Mouse (Mus musculus) B cell, adult 2 months (primary cell): Measurements from ENCODE around the gene Cnot1.
"Not testable (repeated sequence)": the region's sequence is repeated elsewhere in the genome, so short reads cannot be mapped to it uniquely, and the experiment has no call there.

Source experiments
- DNase-seq, 2 experiments: peaks; one replicate each; pipeline ENCODE4 v3.0.0; 2022

Cnot1 gene

GRCm38 (mm10) chr8:95807331-95807843 is at the start of gene Cnot1:
TSS of gene Cnot1 (minus strand) at chr8:95807464.
- DNase-seq: peak; percentile 94 to 95

GRCm38 (mm10) chr8:95854174-95854573 is 46.9 kb upstream of the Cnot1 start:
- DNase-seq: no peak

- DNase-seq: peak; percentile 75 to 77
Measured at GRCm38 (mm10) chr8:95853102-95853843, 46.0 kb upstream of the Cnot1 start, which contains the start of gene Slc38a7. TSS of gene Slc38a7 (minus strand) at chr8:95853539.

- DNase-seq: peak; percentile 2 to 7
Measured at GRCm38 (mm10) chr8:95852290-95852689, 45.0 kb upstream of the Cnot1 start.

GRCm38 (mm10) chr8:95850326-95850725 is 43.1 kb upstream of the Cnot1 start:
- DNase-seq: no peak

- no peak for DNase-seq
Measured at GRCm38 (mm10) chr8:95848734-95849464, 41.6 kb upstream of the Cnot1 start.

- DNase-seq: no peak
Measured at GRCm38 (mm10) chr8:95848061-95848551, 40.8 kb upstream of the Cnot1 start.

GRCm38 (mm10) chr8:95845026-95845425 is 37.8 kb upstream of the Cnot1 start:
- DNase-seq: no peak

- no peak for DNase-seq
Measured at GRCm38 (mm10) chr8:95843968-95844367, 36.7 kb upstream of the Cnot1 start.

- DNase-seq: no peak
Measured at GRCm38 (mm10) chr8:95841436-95841835, 34.2 kb upstream of the Cnot1 start.

- DNase-seq: no peak
Measured at GRCm38 (mm10) chr8:95839289-95839688, 32.0 kb upstream of the Cnot1 start.

- DNase-seq: no peak
Measured at GRCm38 (mm10) chr8:95837266-95837665, 30.0 kb upstream of the Cnot1 start.

GRCm38 (mm10) chr8:95835891-95836290 is 28.6 kb upstream of the Cnot1 start:
- DNase-seq: no peak

- DNase-seq: no peak
Measured at GRCm38 (mm10) chr8:95833435-95833984, 26.2 kb upstream of the Cnot1 start.

- peak; percentile 87 to 89 for DNase-seq
Measured at GRCm38 (mm10) chr8:95832603-95833434, 25.6 kb upstream of the Cnot1 start.

GRCm38 (mm10) chr8:95830144-95830543 is 22.9 kb upstream of the Cnot1 start:
- DNase-seq: no peak

- DNase-seq: not testable (repeated sequence)
Measured at GRCm38 (mm10) chr8:95825162-95825561, 17.9 kb upstream of the Cnot1 start, which contains the start of gene Sap18b. TSS of gene Sap18b (plus strand) at chr8:95825346.

- DNase-seq: no peak
Measured at GRCm38 (mm10) chr8:95822699-95823098, 15.4 kb upstream of the Cnot1 start.

- DNase-seq: no peak
Measured at GRCm38 (mm10) chr8:95822096-95822495, 14.8 kb upstream of the Cnot1 start.

GRCm38 (mm10) chr8:95821266-95821665 is 14.0 kb upstream of the Cnot1 start:
- no peak for DNase-seq

- no peak for DNase-seq
Measured at GRCm38 (mm10) chr8:95818211-95818610, 10.9 kb upstream of the Cnot1 start.

- DNase-seq: no peak
Measured at GRCm38 (mm10) chr8:95817597-95817996, 10.3 kb upstream of the Cnot1 start.
